Mouse (Mus musculus): ENCODE measurements around the gene Fkbp5.

GRCm38 (mm10) chr17:28470876-28471275 lies 46.5 kb downstream of the Fkbp5 start:
- no peak for TF ChIP-seq POLR2A (IDR thresholded peaks at IDR 0.05; ENCODE audit: borderline replicate concordance, control insufficient read depth, low read depth, low read length)
- no peak for TF ChIP-seq CTCF (IDR thresholded peaks at IDR 0.05; ENCODE audit: control insufficient read depth, insufficient read depth, low read length)
